Mouse (Mus musculus) T-cell, adult 66 days (primary cell): ENCODE measurements around the gene Bmp15. TPM values are rescaled to one million over a fixed set of nuclear protein-coding genes. Genes with fewer than 3 reads are reported as not detected.

ENCODE experiments used
- total RNA-seq, 2 experiments: library from RNA; stranded (reverse); gene quantifications; 3 replicates in 1 of 2; 4 replicates in 1 of 2; pipeline ENCODE4 v1.2.4; 2023

The Bmp15 gene
- total RNA-seq, result not detected

DNA sequence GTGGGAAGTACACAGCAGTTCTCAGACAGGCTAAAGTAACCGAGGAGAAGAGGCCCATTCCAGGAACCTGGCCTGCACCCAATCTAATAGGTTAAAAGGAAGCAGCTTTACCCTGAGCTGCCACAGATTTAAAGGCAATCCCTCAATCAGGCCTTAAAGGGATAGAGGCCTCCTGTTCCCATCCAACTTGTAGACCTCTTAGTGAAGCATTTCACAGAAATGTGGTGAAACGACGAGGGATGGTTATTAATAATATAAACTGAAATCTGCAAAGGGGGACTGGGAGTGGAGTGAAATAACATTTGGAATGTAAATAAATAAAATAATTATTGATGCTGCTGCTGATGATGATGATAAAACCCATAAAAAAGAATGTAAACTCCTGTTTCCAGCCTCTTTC is at the start of gene Bmp15:
Bmp15 (minus strand) TSS at position 101 of the 400 bp plus-strand sequence.

Other genes with a start within 250 kb of the Bmp15 start
- not detected for gene AU022751, start 237.3 kb downstream of the Bmp15 start, total RNA-seq
- not detected for gene Nudt10, start 147.7 kb downstream of the Bmp15 start, total RNA-seq
- not detected for gene Shroom4, start 79.1 kb upstream of the Bmp15 start, total RNA-seq